Mouse (Mus musculus) myocyte (in vitro differentiated cells): ENCODE results near the gene H2-Q10.

ENCODE experiments used
- CEBPB ChIP-seq: IDR thresholded peaks from 2 replicates; pipeline ENCODE4 v1.6.1; 2011; ENCODE audit warnings: mild to moderate bottlenecking, moderate library complexity; ENCODE audit not compliant: poor library complexity, insufficient read depth, severe bottlenecking
- E2F4 ChIP-seq: IDR thresholded peaks from one replicate; pipeline ENCODE4 v1.6.1; 2011; ENCODE audit warnings: mild to moderate bottlenecking, control low read depth, moderate library complexity; ENCODE audit not compliant: insufficient read depth
- MAX ChIP-seq: IDR thresholded peaks from one replicate; pipeline ENCODE4 v1.6.1; 2011; ENCODE audit warnings: low read depth, mild to moderate bottlenecking, control low read depth
- MYOD1 ChIP-seq, 3 experiments: IDR thresholded peaks; one replicate each; pipeline ENCODE4 v1.6.1; 2011; ENCODE audit warnings: control low read depth in 2 of 3, low read depth in 2 of 3, mild to moderate bottlenecking in 2 of 3, moderate library complexity in 1 of 3; ENCODE audit not compliant: insufficient read length in 2 of 3, control insufficient read depth in 1 of 3
- POLR2A ChIP-seq: IDR thresholded peaks from one replicate; pipeline ENCODE4 v1.6.1; 2011; ENCODE audit warnings: low read depth, mild to moderate bottlenecking, control low read depth, moderate library complexity; ENCODE audit not compliant: insufficient read length
- POLR2AphosphoS2 ChIP-seq: IDR thresholded peaks from one replicate; pipeline ENCODE4 v1.6.1; 2011; ENCODE audit warnings: low read depth, control low read depth; ENCODE audit not compliant: insufficient read length
- REST ChIP-seq: IDR thresholded peaks from one replicate; pipeline ENCODE4 v1.6.1; 2011; ENCODE audit warnings: mild to moderate bottlenecking, control low read depth, moderate library complexity; ENCODE audit not compliant: insufficient read depth, insufficient read length
- SRF ChIP-seq: IDR thresholded peaks from one replicate; pipeline ENCODE4 v1.6.1; 2011; ENCODE audit warnings: low read depth; ENCODE audit not compliant: control insufficient read depth, insufficient read length
- TCF12 ChIP-seq: IDR thresholded peaks from one replicate; pipeline ENCODE4 v1.6.1; 2011; ENCODE audit warnings: mild to moderate bottlenecking, control low read depth; ENCODE audit not compliant: poor library complexity, insufficient read depth, severe bottlenecking
- USF1 ChIP-seq: IDR thresholded peaks from one replicate; pipeline ENCODE4 v1.6.1; 2011; ENCODE audit warnings: low read depth, mild to moderate bottlenecking, control low read depth, moderate library complexity

DNA sequence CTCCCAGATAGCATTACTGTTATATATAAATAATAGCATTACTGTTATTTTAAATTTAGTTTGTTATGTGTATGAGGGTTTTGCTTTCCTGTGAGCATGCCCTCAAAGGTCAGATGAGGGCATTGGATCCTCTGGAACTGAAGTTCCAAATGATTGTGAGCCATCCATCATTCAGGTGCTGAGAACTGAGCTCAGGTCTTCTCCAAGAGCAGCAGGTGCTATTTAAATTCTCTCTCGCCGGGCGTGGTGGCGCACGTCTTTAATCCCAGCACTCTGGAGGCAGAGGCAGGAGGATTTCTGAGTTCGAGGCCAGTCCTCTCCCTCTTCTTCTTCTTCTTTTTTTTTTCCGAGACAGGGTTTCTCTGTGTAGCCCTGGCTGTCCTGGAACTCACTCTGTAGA, 27.2 kb downstream of the H2-Q10 start:
- TF ChIP-seq CEBPB (no peak), POLR2A (no peak), MYOD1 (IDR thresholded peaks at IDR 0.05; ENCODE audit: control insufficient read depth in 1 of 3, insufficient read length in 2 of 3, low read depth in 2 of 3) (no peak), USF1 (no peak), TCF12 (no peak), MAX (no peak), SRF (no peak), POLR2AphosphoS2 (no peak), E2F4 (no peak), REST (no peak)
